Mouse (Mus musculus) ES-E14 (cell line): ENCODE measurements around the gene Mgll.

Experiments used
- CHD2 ChIP-seq: IDR thresholded peaks from 2 replicates; pipeline ENCODE4 v1.6.1; 2014; ENCODE audit warnings: mild to moderate bottlenecking, low read depth, low read length, inconsistent platforms
- HCFC1 ChIP-seq: IDR thresholded peaks from 2 replicates; pipeline ENCODE4 v1.6.1; 2012; ENCODE audit warnings: low read length, inconsistent platforms, borderline replicate concordance; ENCODE audit not compliant: insufficient read depth
- MAFK ChIP-seq: IDR thresholded peaks from 2 replicates; pipeline ENCODE4 v1.6.1; 2014; ENCODE audit warnings: mild to moderate bottlenecking, low read depth, low read length, inconsistent platforms; ENCODE audit not compliant: insufficient read depth
- ZC3H11A ChIP-seq: IDR thresholded peaks from 2 replicates; pipeline ENCODE4 v1.6.1; 2012; ENCODE audit warnings: low read depth, mild to moderate bottlenecking, inconsistent platforms, low read length, borderline replicate concordance
- ZNF384 ChIP-seq: IDR thresholded peaks from 2 replicates; pipeline ENCODE4 v1.6.1; 2012; ENCODE audit warnings: low read depth, low read length, inconsistent platforms

- no peak for TF ChIP-seq MAFK
- no peak for TF ChIP-seq CHD2
- TF ChIP-seq ZC3H11A: no peak
- TF ChIP-seq HCFC1: no peak
- TF ChIP-seq ZNF384: no peak
Measured at GRCm38 (mm10) chr6:88690211-88690610, 34.0 kb upstream of the Mgll start.
